Mouse (Mus musculus): ENCODE measurements at regions not wholly inside any gene's neighbourhood (a gene's known extent, or its start where the extent isn't known, plus 50 kb on each side); places are given as distances from the start of the nearest gene placed in this dataset.

GRCm38 (mm10) chr16:97234321-97234720 lies 63.8 kb upstream of the Dscam start:
- DNase-seq (ENCODE audit: low spot score in 2 of 2), result no peak

- no peak for DNase-seq (ENCODE audit: low spot score in 2 of 2)
Observed at GRCm38 (mm10) chr16:97239626-97240025, 69.1 kb upstream of the Dscam start.

- no peak for DNase-seq (ENCODE audit: low spot score in 2 of 2)
Observed at GRCm38 (mm10) chr16:97240085-97240484, 69.5 kb upstream of the Dscam start.

GRCm38 (mm10) chr16:97240859-97241360 lies 70.4 kb upstream of the Dscam start:
- no peak for DNase-seq (ENCODE audit: low spot score in 2 of 2)

GRCm38 (mm10) chr16:97241639-97242038 lies 71.1 kb upstream of the Dscam start:
- no peak for DNase-seq (ENCODE audit: low spot score in 2 of 2)

GRCm38 (mm10) chr16:97250488-97250887 lies 79.9 kb upstream of the Dscam start:
- no peak for DNase-seq (ENCODE audit: low spot score in 2 of 2)

GRCm38 (mm10) chr16:97252551-97252950 lies 82.0 kb upstream of the Dscam start:
- no peak for DNase-seq (ENCODE audit: low spot score in 2 of 2)

- DNase-seq (ENCODE audit: low spot score in 2 of 2), result no peak
Observed at GRCm38 (mm10) chr16:97252997-97253635, 82.6 kb upstream of the Dscam start.

- no peak for DNase-seq (ENCODE audit: low spot score in 2 of 2)
Observed at GRCm38 (mm10) chr16:97258821-97259220, 88.3 kb upstream of the Dscam start.

GRCm38 (mm10) chr16:97263451-97263850 lies 92.9 kb upstream of the Dscam start:
- no peak for DNase-seq (ENCODE audit: low spot score in 2 of 2)

GRCm38 (mm10) chr16:97270417-97271133 lies 86.0 kb upstream of the Bace2 start:
- no peak for DNase-seq (ENCODE audit: low spot score in 2 of 2)

- DNase-seq (ENCODE audit: low spot score in 2 of 2), result no peak
Observed at GRCm38 (mm10) chr16:97271264-97271663, 85.3 kb upstream of the Bace2 start.

GRCm38 (mm10) chr16:97272035-97272631 lies 84.4 kb upstream of the Bace2 start:
- peak; percentile 25 to 36 for DNase-seq (ENCODE audit: low spot score in 2 of 2)

- no peak for DNase-seq (ENCODE audit: low spot score in 2 of 2)
Observed at GRCm38 (mm10) chr16:97278913-97279312, 77.6 kb upstream of the Bace2 start.

- no peak for DNase-seq (ENCODE audit: low spot score in 2 of 2)
Observed at GRCm38 (mm10) chr16:97281615-97282110, 74.9 kb upstream of the Bace2 start.

GRCm38 (mm10) chr16:97282943-97283342 lies 73.6 kb upstream of the Bace2 start:
- no peak for DNase-seq (ENCODE audit: low spot score in 2 of 2)

- no peak for DNase-seq (ENCODE audit: low spot score in 2 of 2)
Observed at GRCm38 (mm10) chr16:97285886-97286447, 70.6 kb upstream of the Bace2 start.

GRCm38 (mm10) chr16:97286717-97287116 lies 69.8 kb upstream of the Bace2 start:
- no peak for DNase-seq (ENCODE audit: low spot score in 2 of 2)

GRCm38 (mm10) chr16:97288634-97289033 lies 67.9 kb upstream of the Bace2 start:
- DNase-seq (ENCODE audit: low spot score in 2 of 2), result no peak

GRCm38 (mm10) chr16:97292484-97293048 lies 64.0 kb upstream of the Bace2 start:
- DNase-seq (ENCODE audit: low spot score in 2 of 2), result no peak

GRCm38 (mm10) chr16:97293273-97293672 lies 63.3 kb upstream of the Bace2 start:
- DNase-seq (ENCODE audit: low spot score in 2 of 2), result peak; percentile 16 to 24

GRCm38 (mm10) chr16:97297140-97297539 lies 59.4 kb upstream of the Bace2 start:
- no peak for DNase-seq (ENCODE audit: low spot score in 2 of 2)
